Comparison of ENCODE assay signal across 8 mouse cellular contexts in genomic region chr4:54116310-54116709, GRCm38 (mm10).
"Had no signal": no experiment of that assay in that cellular context is flagged by ENCODE, and none has a peak within 500 bp of the region (broad histone marks: within the 10 kb centered on the region; RNA-seq: fewer than 3 reads in every experiment).

No protein-coding gene starts in this region.

- H3K27ac ChIP-seq: left cerebral cortex, adult 2 months; liver, embryonic 15.5 days; midbrain, embryonic 13.5 days had no signal

- H3K4me1 ChIP-seq: liver, embryonic 15.5 days had no signal

- H3K27me3 ChIP-seq: liver, embryonic 15.5 days; midbrain, embryonic 13.5 days had no signal

- H3K36me3 ChIP-seq: liver, embryonic 15.5 days; midbrain, embryonic 13.5 days had no signal

- H3K9ac ChIP-seq: liver, embryonic 15.5 days; midbrain, embryonic 13.5 days had no signal

- DNase-seq: kidney, adult 8-10 months; kidney, postnatal 25 days; lung, adult 2 months; thymus, postnatal 4 days had no signal

- H3K4me2 ChIP-seq: liver, embryonic 15.5 days; midbrain, embryonic 13.5 days had no signal

- H3K4me3 ChIP-seq: left cerebral cortex, adult 2 months; liver, embryonic 15.5 days; midbrain, embryonic 13.5 days had no signal

- H3K9me3 ChIP-seq: liver, embryonic 15.5 days; midbrain, embryonic 13.5 days had no signal

- ATAC-seq: intestine, postnatal 0 days; midbrain, embryonic 13.5 days had no signal
